Mouse (Mus musculus) small intestine, adult 2 months (tissue): Measurements from ENCODE around the gene Msi1.

Experiments
- CTCF ChIP-seq: fragments of 200-500 bp; IDR thresholded peaks from 2 replicates; pipeline ENCODE4 v1.5.1; 2012; ENCODE audit warnings: low read depth, mild to moderate bottlenecking, control low read depth, inconsistent platforms, low read length, moderate library complexity, mixed read lengths; ENCODE audit not compliant: insufficient replicate concordance, insufficient read length; ENCODE audit errors: extremely low read depth
- POLR2A ChIP-seq: fragments of 200-500 bp; IDR thresholded peaks from 2 replicates; pipeline ENCODE4 v1.6.1; 2012; ENCODE audit warnings: low read depth, mild to moderate bottlenecking, control low read depth, inconsistent platforms, low read length, moderate library complexity

DNA sequence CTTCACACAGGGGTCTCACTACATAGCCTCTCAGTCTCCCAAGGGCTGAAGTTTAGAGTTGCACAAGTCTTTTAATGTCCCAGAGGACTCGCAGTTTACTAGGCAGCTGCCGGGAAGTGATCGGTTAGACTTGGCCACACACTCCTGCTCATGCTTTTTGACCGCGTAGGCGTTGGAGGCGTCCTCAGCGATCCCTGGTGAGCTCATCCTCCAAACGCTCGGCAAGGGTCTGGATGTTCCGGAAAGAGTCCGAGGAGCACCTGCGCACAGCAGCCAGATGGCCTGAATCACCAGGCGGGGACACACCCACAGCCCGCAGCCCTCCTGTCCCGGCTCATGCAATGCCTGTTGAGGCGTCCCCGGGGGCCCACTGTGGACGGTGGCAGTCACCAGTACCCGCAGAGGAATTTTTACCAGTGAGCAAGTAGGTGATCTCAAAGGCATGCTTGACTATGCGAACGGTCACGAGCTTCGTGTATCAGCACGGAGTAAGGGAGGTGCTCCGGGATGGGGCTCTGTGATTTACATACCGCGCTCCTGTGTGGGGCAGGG lies 62.4 kb downstream of the Msi1 start:
- TF ChIP-seq POLR2A (0 out of 2 replicates have a peak, but pooled peaks have one; percentile 20), CTCF (no peak)
